Mouse (Mus musculus) bone marrow, adult 2 months (tissue): ENCODE results near the gene Masp1.

Experiments used
- CTCF ChIP-seq: fragments of 200-500 bp; IDR thresholded peaks from 2 replicates; pipeline ENCODE4 v1.5.1; 2011; ENCODE audit warnings: low read length, control low read depth; ENCODE audit not compliant: control insufficient read depth, insufficient read depth
- POLR2A ChIP-seq: fragments of 200-500 bp; IDR thresholded peaks from 2 replicates; pipeline ENCODE4 v1.6.1; 2011; ENCODE audit warnings: low read depth, mild to moderate bottlenecking, control low read depth, low read length, borderline replicate concordance; ENCODE audit not compliant: control insufficient read depth

- peak; percentile 90 for TF ChIP-seq CTCF
- no peak for TF ChIP-seq POLR2A
These were observed 29.8 kb upstream of the Masp1 start for GRCm38 (mm10) chr16:23550346-23550980.
